Mouse (Mus musculus) kidney, adult 8-10 months (tissue): ENCODE results near the gene Hectd1.

Experiments
- DNase-seq, 2 experiments: peaks; one replicate each; pipeline ENCODE4 v3.0.0; 2022

The Hectd1 gene

DNA sequence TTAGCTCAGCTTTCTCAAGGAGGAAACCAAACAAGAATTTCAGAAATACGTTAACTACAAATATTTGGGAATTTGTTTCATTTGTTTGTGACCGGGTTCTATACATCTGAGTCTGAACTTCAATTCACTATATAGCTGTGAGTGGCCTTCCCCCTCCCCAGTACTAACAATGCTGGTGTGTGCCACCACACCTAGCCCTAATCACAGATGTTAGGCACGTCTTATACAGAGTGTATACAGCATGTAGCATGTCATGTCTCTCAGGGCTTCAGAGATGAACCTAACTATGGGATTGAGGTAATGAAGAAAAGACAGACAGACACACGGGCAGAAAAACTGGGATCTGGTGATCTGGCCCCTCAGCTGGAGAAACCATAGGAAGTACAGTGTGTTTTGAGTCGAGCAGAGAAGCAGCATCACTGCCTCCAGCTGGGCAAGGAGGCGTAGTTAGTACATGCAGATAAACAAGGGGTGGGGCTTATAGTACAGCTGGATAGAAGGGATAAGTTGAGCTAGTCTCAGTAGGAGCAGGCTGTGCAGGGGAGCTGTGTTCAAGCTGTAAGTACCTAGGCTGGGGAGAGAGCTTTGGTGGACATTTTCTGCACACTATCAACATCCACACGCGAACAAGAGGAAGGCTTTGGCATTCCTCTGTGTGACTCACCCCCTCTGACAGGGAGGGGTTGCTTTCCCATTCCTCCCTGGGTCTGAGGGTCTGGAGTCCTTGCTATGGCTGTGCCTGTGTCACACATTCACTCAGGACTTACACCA, 129.5 kb downstream of the Hectd1 start:
- no peak for DNase-seq

DNA sequence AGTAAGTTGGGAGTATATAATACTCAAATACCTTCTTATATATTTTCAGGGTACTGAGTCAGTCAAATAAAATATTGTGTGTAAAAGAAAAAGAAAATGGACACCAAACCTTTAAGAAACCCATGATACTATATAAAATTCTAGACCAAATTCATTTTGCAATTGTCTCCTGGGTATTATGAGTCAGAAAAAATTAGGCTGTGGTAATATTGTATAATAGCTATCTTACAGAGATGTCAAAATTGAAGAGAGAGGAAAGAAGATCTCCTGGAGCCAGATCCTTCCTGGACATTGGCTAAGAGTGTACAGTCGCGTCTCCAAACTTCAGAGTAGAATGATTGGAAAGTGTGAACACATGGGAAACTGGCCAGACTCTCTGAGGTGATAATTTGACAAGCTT, 133.2 kb downstream of the Hectd1 start:
- DNase-seq = no peak

DNA sequence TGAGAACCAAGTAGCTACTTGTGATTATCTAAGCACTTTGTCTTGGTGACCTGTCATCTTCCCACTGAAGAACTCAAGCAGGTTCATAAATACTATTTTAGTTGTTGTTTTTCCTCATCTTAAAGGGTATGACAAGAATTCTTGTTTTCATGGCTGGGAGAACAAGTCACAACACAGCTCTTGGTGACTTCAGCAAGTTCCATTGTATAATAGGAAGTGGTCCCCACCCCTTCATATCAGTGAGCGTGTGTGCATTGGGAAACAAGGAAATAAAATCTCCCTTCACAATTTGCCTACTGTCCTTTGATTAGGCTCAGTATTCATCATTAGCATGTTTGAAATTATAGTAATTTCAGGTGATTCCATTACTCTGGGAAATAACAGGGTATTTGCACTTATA, 134.4 kb downstream of the Hectd1 start:
- no peak for DNase-seq

DNA sequence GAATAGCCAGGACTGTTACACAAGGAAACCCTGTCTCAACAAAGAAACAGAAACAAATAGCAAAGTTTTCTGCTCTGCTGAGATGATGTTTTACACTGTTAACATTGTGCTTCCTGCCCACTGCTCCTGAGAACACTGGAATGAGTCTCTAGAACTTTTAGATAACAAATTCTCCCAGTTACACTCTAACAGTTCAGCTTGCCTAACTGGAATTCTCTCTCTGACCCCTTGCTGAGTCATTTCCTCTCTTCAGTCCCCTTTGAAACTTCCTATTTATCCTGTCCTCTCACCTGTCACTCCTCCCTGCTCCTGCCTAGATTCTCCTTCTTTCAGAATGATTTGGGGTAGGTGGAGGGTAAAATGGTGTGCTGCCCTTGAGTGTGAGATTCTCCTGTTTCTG, 135.2 kb downstream of the Hectd1 start:
- DNase-seq = no peak
